Mouse (Mus musculus) myocyte (in vitro differentiated cells): ENCODE measurements at regions not wholly inside any gene's neighbourhood (a gene's known extent, or its start where the extent isn't known, plus 50 kb on each side); places are given as distances from the start of the nearest gene placed in this dataset.
"Not testable (repeated sequence)": the region's sequence is repeated elsewhere in the genome, so short reads cannot be mapped to it uniquely, and the experiment has no call there.

Source experiments
- H3K27me3 ChIP-seq: one replicate; pipeline ENCODE4 v1.6.1; 2011; ENCODE audit not compliant: control insufficient read depth, insufficient read depth, insufficient read length
- H3K36me3 ChIP-seq: one replicate; pipeline ENCODE4 v1.6.1; 2011; ENCODE audit not compliant: control insufficient read depth, insufficient read depth
- H3K4me2 ChIP-seq: one replicate; pipeline ENCODE4 v1.6.1; 2011; ENCODE audit warnings: low read depth, control low read depth
- H3K4me3 ChIP-seq: one replicate; pipeline ENCODE4 v1.5.1; 2011; ENCODE audit warnings: mild to moderate bottlenecking, control low read depth, moderate library complexity
- H3K79me2 ChIP-seq: one replicate; pipeline ENCODE4 v1.6.1; 2011; ENCODE audit not compliant: control insufficient read depth, insufficient read depth
- H3ac ChIP-seq: one replicate; pipeline ENCODE4 v1.6.1; 2011; ENCODE audit not compliant: control insufficient read depth, insufficient read length
- CEBPB ChIP-seq: IDR thresholded peaks from 2 replicates; pipeline ENCODE4 v1.6.1; 2011; ENCODE audit warnings: mild to moderate bottlenecking, moderate library complexity; ENCODE audit not compliant: poor library complexity, insufficient read depth, severe bottlenecking
- E2F4 ChIP-seq: IDR thresholded peaks from one replicate; pipeline ENCODE4 v1.6.1; 2011; ENCODE audit warnings: mild to moderate bottlenecking, control low read depth, moderate library complexity; ENCODE audit not compliant: insufficient read depth
- MAX ChIP-seq: IDR thresholded peaks from one replicate; pipeline ENCODE4 v1.6.1; 2011; ENCODE audit warnings: low read depth, mild to moderate bottlenecking, control low read depth
- MYOD1 ChIP-seq, 3 experiments: IDR thresholded peaks; one replicate each; pipeline ENCODE4 v1.6.1; 2011; ENCODE audit warnings: control low read depth in 2 of 3, low read depth in 2 of 3, mild to moderate bottlenecking in 2 of 3, moderate library complexity in 1 of 3; ENCODE audit not compliant: insufficient read length in 2 of 3, control insufficient read depth in 1 of 3
- MYOG ChIP-seq, 3 experiments: IDR thresholded peaks; one replicate each; pipeline ENCODE4 v1.6.1; 2011; ENCODE audit warnings: control low read depth in 2 of 3, low read depth in 2 of 3, mild to moderate bottlenecking in 2 of 3; ENCODE audit not compliant: insufficient read length in 2 of 3, control insufficient read depth in 1 of 3, insufficient read depth in 1 of 3
- POLR2A ChIP-seq: IDR thresholded peaks from one replicate; pipeline ENCODE4 v1.6.1; 2011; ENCODE audit warnings: low read depth, mild to moderate bottlenecking, control low read depth, moderate library complexity; ENCODE audit not compliant: insufficient read length
- POLR2AphosphoS2 ChIP-seq: IDR thresholded peaks from one replicate; pipeline ENCODE4 v1.6.1; 2011; ENCODE audit warnings: low read depth, control low read depth; ENCODE audit not compliant: insufficient read length
- REST ChIP-seq: IDR thresholded peaks from one replicate; pipeline ENCODE4 v1.6.1; 2011; ENCODE audit warnings: mild to moderate bottlenecking, control low read depth, moderate library complexity; ENCODE audit not compliant: insufficient read depth, insufficient read length
- SRF ChIP-seq: IDR thresholded peaks from one replicate; pipeline ENCODE4 v1.6.1; 2011; ENCODE audit warnings: low read depth; ENCODE audit not compliant: control insufficient read depth, insufficient read length
- TCF12 ChIP-seq: IDR thresholded peaks from one replicate; pipeline ENCODE4 v1.6.1; 2011; ENCODE audit warnings: mild to moderate bottlenecking, control low read depth; ENCODE audit not compliant: poor library complexity, insufficient read depth, severe bottlenecking
- TCF3 ChIP-seq: IDR thresholded peaks from one replicate; pipeline ENCODE4 v1.6.1; 2011; ENCODE audit warnings: low read depth, control low read depth; ENCODE audit not compliant: insufficient read length
- USF1 ChIP-seq: IDR thresholded peaks from one replicate; pipeline ENCODE4 v1.6.1; 2011; ENCODE audit warnings: low read depth, mild to moderate bottlenecking, control low read depth, moderate library complexity

GRCm38 (mm10) chr5:28756171-28756948 is 289.3 kb upstream of the Shh start:
- Histone ChIP-seq H3K4me3 (no peak overlapping the region), H3K27me3 (no peaks in the 10 kb centered on the region)

GRCm38 (mm10) chr5:28751821-28752220 is 284.8 kb upstream of the Shh start:
- not testable (repeated sequence) for H3ac ChIP-seq, H3K79me2 ChIP-seq, H3K4me2 ChIP-seq, H3K27me3 ChIP-seq, H3K36me3 ChIP-seq, H3K4me3 ChIP-seq

More at GRCm38 (mm10) chr5:28756171-28756948, 289.3 kb upstream of the Shh start:
- H3K36me3 ChIP-seq = no peaks in the 10 kb centered on the region
- TF ChIP-seq CEBPB (no peak), TCF3 (no peak), POLR2A (no peak), TCF12 (no peak), MYOG (IDR thresholded peaks at IDR 0.05; ENCODE audit: control insufficient read depth in 1 of 3, insufficient read depth in 1 of 3, insufficient read length in 2 of 3, low read depth in 2 of 3) (no peak), MYOD1 (IDR thresholded peaks at IDR 0.05; ENCODE audit: control insufficient read depth in 1 of 3, insufficient read length in 2 of 3, low read depth in 2 of 3) (no peak), REST (no peak), POLR2AphosphoS2 (no peak), E2F4 (no peak), SRF (no peak), USF1 (no peak), MAX (no peak)
- no peaks in the 10 kb centered on the region for H3K79me2 ChIP-seq
- H3ac ChIP-seq = no peak overlapping the region
- H3K4me2 ChIP-seq = no peak overlapping the region

- Histone ChIP-seq H3ac (no peak overlapping the region), H3K36me3 (no peaks in the 10 kb centered on the region), H3K79me2 (no peaks in the 10 kb centered on the region), H3K4me2 (no peak overlapping the region), H3K4me3 (no peak overlapping the region), H3K27me3 (no peaks in the 10 kb centered on the region)
- TF ChIP-seq CEBPB (no peak), REST (no peak), POLR2AphosphoS2 (no peak), MYOD1 (IDR thresholded peaks at IDR 0.05; ENCODE audit: control insufficient read depth in 1 of 3, insufficient read length in 2 of 3, low read depth in 2 of 3) (no peak), SRF (no peak), MYOG (IDR thresholded peaks at IDR 0.05; ENCODE audit: control insufficient read depth in 1 of 3, insufficient read depth in 1 of 3, insufficient read length in 2 of 3, low read depth in 2 of 3) (no peak), MAX (no peak), TCF12 (no peak), TCF3 (no peak), USF1 (no peak), E2F4 (no peak), POLR2A (no peak)
Observed at GRCm38 (mm10) chr5:28734768-28735167, 267.7 kb upstream of the Shh start.

GRCm38 (mm10) chr5:28722067-28722466 is 255.0 kb upstream of the Shh start:
- no peak overlapping the region for H3K4me2 ChIP-seq
- no peaks in the 10 kb centered on the region for H3K36me3 ChIP-seq
- H3ac ChIP-seq = no peak overlapping the region
- no peak overlapping the region for H3K4me3 ChIP-seq
- H3K27me3 ChIP-seq = no peaks in the 10 kb centered on the region
- TF ChIP-seq POLR2A (no peak), POLR2AphosphoS2 (no peak), SRF (no peak), CEBPB (no peak), E2F4 (no peak), REST (no peak), USF1 (no peak), MYOD1 (IDR thresholded peaks at IDR 0.05; ENCODE audit: control insufficient read depth in 1 of 3, insufficient read length in 2 of 3, low read depth in 2 of 3) (no peak), MAX (no peak), TCF12 (no peak), MYOG (IDR thresholded peaks at IDR 0.05; ENCODE audit: control insufficient read depth in 1 of 3, insufficient read depth in 1 of 3, insufficient read length in 2 of 3, low read depth in 2 of 3) (no peak), TCF3 (no peak)
- no peaks in the 10 kb centered on the region for H3K79me2 ChIP-seq

GRCm38 (mm10) chr5:28714978-28715377 is 247.9 kb upstream of the Shh start:
- no peak for TF ChIP-seq TCF3
- no peak for TF ChIP-seq MYOD1 (IDR thresholded peaks at IDR 0.05; ENCODE audit: control insufficient read depth in 1 of 3, insufficient read length in 2 of 3, low read depth in 2 of 3)
- TF ChIP-seq SRF = no peak
- TF ChIP-seq POLR2AphosphoS2 = no peak
- TF ChIP-seq MYOG (IDR thresholded peaks at IDR 0.05; ENCODE audit: control insufficient read depth in 1 of 3, insufficient read depth in 1 of 3, insufficient read length in 2 of 3, low read depth in 2 of 3) = no peak
- TF ChIP-seq MAX = no peak
- no peak for TF ChIP-seq USF1
- TF ChIP-seq TCF12 = no peak
- H3ac ChIP-seq = no peak overlapping the region
- no peak overlapping the region for H3K4me3 ChIP-seq
- H3K36me3 ChIP-seq = no peaks in the 10 kb centered on the region
- H3K79me2 ChIP-seq = no peaks in the 10 kb centered on the region
- no peaks in the 10 kb centered on the region for H3K27me3 ChIP-seq
- no peak overlapping the region for H3K4me2 ChIP-seq
